Mouse (Mus musculus): Measurements from ENCODE around the gene Nme8.
A peak's percentile ranks its signal among the peaks of the same experiment; 100 is the strongest.

Nme8 gene

GRCm38 (mm10) chr13:19640203-19640851, 57.3 kb downstream of the Nme8 start:
- no peak for DNase-seq (ENCODE audit: low spot score)

- no peak for DNase-seq (ENCODE audit: low spot score)
Observed at GRCm38 (mm10) chr13:19636131-19636530, 61.5 kb downstream of the Nme8 start.

DNA sequence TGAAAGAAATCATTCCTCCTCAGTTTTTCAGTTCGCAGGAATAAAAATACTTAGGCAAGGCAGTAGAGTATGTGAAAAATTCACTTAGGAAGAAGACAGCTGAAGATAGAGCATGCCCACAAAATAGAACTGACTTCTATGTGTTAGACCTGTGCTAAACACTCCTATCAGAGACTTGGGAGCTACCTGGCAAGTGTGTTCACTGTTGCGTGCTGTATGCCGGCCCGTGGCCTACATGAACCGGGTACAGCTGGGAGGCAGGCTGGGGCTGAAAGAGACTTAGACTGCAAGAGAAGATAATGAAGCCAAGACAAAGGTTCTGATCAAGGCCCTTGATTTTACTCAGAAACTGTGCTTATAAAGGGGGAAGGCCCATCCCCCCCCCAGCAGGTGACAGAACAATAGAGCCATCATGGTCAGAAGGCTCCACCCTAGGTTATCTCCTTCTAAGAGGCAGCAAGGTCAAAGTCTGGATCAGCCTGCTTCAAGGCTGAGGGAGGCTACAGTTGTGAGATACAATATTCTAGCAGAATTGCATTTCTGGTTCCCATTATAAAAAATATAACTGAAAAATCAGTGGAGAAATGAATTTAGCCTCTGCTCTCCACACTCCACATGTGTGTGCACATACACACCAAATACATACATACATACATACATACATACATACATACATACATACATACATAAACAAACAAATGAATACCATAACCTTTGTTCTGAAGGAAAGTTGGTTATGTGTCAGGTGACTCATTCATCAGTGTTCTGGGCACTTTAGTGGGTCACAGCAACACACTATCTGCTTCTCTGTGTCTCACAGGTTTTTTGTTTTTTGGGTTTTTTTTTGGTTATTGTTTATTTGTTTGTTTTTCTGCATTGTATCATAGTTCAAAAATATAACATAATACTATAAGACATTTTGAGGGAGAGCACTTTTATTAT, 66.6 kb downstream of the Nme8 start:
- no peak for DNase-seq (ENCODE audit: low spot score)

DNA sequence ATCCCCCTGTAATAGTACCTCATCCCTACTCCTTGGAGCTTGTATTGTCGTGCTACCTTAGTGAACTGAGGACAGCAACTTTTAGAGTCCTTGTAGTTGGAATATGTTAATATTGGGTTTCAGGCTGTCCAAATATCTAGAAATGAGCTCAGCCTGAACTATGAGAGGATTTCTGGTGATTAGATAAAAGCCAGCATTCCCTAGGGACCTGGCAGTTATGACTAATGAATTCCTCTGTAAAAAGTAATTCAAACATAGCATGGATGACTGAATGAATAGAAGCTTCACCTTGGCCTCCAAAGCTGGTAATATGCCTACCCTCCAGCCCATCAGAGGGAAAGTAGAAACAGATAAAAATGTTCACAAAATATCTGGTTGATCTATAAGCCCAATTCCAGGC, 71.1 kb downstream of the Nme8 start:
- DNase-seq (ENCODE audit: low spot score): no peak

GRCm38 (mm10) chr13:19624632-19625320, 72.8 kb downstream of the Nme8 start:
- DNase-seq (ENCODE audit: low spot score): no peak

DNA sequence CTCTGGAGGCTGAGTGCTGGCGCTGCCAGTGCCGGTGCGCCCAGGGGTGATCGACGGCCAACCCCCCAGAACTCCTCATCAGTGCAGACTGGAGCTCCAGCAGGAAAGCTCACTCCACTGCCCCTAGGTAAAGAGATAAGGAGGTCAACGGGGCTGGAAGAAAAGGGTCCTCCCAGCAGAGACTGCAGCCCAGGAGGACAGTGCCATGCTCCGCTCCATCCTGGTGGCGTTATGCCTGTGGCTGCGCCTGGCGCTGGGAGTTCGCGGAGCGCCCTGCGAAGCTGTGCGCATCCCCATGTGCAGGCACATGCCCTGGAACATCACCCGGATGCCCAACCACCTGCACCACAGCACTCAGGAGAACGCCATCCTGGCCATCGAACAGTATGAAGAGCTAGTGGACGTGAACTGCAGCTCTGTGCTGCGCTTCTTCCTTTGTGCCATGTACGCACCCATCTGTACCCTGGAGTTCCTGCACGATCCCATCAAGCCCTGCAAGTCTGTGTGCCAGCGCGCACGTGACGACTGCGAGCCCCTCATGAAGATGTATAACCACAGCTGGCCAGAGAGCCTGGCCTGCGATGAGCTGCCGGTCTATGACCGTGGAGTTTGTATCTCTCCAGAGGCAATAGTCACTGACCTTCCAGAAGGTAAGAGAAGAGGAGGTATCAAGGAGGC, 74.2 kb downstream of the Nme8 start:
- no peak for DNase-seq (ENCODE audit: low spot score)

GRCm38 (mm10) chr13:19622573-19623227, 74.9 kb downstream of the Nme8 start, which contains the start of gene Sfrp4:
TSS of gene Sfrp4 (plus strand) at chr13:19623104.
- peak; percentile 11 for DNase-seq (ENCODE audit: low spot score)

- peak; percentile 41 for DNase-seq (ENCODE audit: low spot score)
Observed at GRCm38 (mm10) chr13:19619216-19619927, 78.2 kb downstream of the Nme8 start, which contains the start of gene Epdr1. TSS of gene Epdr1 (minus strand) at chr13:19619927.

GRCm38 (mm10) chr13:19618841-19619215, 78.8 kb downstream of the Nme8 start:
- no peak for DNase-seq (ENCODE audit: low spot score)

DNA sequence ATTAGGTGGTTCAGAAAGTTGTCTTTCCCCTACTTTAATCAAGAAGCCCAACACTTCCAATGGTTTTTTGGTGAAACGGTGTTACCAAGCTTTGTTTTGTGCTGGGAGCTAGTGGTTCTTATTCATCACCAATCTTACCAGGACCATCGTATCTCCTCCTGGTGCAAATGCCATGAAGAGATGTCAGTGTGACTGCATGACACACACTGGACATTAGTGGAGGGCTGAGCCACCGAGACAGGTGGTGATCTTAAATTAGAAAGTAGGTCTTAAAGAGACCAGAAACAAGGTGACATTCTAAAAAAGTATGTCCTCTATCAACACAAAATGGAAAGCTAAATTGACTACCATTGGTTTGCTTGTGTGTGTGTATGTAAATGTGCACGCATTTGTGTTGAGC, 79.5 kb downstream of the Nme8 start:
- DNase-seq (ENCODE audit: low spot score): no peak

GRCm38 (mm10) chr13:19614311-19614710, 83.3 kb downstream of the Nme8 start:
- DNase-seq (ENCODE audit: low spot score): no peak

GRCm38 (mm10) chr13:19613426-19613825, 84.2 kb downstream of the Nme8 start:
- no peak for DNase-seq (ENCODE audit: low spot score)

DNA sequence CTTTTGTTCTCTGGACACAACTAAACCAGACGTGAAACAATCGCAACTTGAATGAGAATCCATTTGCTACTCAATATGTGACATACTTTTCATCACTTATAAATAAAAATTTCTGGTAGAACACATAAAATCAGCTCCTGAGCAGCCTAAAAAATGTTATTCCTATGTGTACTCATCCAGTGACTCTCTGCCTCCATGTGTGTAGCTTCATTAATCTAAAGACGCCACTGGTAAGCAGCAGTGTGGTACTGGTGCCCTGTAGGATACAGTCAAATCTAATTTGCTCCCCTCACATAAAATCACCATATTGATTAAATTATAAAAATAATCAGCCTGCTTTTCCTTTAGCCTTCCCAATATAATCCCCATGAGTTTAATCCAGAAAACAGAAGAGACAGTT, 84.6 kb downstream of the Nme8 start:
- DNase-seq (ENCODE audit: low spot score): no peak

DNA sequence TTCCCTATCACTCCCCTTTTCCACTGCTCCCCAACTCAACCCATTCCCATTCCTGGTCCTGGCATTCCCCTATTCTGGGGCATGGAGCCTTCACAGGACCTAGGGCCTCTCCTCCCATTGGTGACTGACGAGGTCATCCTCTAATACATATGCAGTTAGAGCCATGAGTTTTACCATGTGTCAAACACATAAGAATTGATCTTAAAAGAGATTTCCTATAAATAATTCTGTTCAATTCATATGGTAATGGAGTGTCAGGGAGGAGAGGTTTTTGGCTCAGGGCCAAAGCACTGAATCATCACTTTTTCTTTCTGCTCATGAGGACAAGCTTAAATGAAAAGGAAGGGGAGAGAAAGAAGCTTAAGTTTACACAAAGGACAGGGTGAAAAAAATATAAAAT, 85.2 kb downstream of the Nme8 start:
- DNase-seq (ENCODE audit: low spot score): no peak

- DNase-seq (ENCODE audit: low spot score): no peak
Observed at GRCm38 (mm10) chr13:19608120-19608519, 89.5 kb downstream of the Nme8 start.

DNA sequence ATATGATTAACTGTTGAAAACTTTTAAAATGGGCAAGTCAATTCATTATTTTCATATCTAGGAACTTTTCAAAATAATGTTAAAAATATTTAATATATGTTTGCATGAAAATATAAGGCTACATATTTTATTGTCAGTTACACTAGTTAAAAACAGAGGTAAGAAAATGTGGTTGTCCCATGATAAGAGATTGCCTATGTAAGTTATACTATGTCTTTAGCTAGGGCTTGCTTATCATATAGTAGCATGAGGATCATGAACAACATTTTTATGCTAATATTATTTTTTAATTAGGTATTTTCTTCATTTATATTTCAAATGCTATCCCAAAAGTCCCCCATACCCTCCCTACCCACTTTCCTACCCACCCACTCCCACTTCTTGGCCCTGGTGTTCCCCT, 92.7 kb downstream of the Nme8 start:
- DNase-seq (ENCODE audit: low spot score): no peak

DNA sequence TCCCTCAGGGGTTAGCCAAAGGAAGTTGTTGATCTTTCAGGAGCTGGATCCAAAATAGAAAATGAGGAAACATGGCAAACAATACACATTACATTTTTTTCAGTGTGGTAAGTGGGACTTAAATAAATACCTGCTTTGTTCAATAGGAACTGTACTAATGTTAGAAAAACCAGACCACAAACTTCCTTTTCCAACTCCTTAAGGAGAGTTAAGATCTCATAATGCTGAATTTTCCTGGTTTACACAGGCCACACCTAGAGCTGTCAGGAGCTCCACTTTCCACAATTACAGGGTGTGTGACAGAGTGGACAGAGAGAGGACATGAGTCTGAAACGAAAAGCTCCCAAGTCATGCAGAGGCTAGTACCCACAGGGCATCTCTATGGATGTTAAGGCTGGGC, 93.9 kb downstream of the Nme8 start:
- DNase-seq (ENCODE audit: low spot score): no peak

GRCm38 (mm10) chr13:19602531-19602930, 95.1 kb downstream of the Nme8 start:
- no peak for DNase-seq (ENCODE audit: low spot score)

GRCm38 (mm10) chr13:19599242-19599641, 98.4 kb downstream of the Nme8 start:
- no peak for DNase-seq (ENCODE audit: low spot score)

DNA sequence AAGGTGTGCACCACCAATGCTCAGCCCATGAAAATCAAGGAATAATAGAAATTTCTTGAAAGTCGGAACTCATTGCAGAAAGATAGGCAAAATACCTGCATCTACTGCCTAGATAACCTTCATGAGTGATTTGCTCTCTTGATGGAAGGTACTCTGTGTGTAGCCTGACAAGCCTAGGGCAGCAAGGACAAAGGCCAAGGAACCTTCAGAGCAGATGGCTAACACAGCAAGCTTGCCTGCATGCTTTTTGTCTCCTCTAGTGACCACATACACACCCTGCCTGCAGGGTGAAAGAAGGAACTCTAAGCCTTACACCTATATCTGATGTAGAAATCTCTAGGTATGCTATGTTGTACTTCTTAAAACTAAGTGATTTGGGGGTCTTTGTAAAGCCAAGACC, 102.5 kb downstream of the Nme8 start:
- DNase-seq (ENCODE audit: low spot score): no peak
